Mouse (Mus musculus): Measurements from ENCODE around the gene Mmadhc.

- TF ChIP-seq CTCF (IDR thresholded peaks at IDR 0.05; ENCODE audit: borderline replicate concordance, insufficient read depth, low read length): no peak
- TF ChIP-seq POLR2A (IDR thresholded peaks at IDR 0.05; ENCODE audit: low read depth, low read length): no peak
These were observed 47.0 kb upstream of the Mmadhc start for GRCm38 (mm10) chr2:50343598-50343997.
